Mouse (Mus musculus) splenic B cell, adult 2 months (primary cell): ENCODE measurements around the gene Alg2.

ENCODE experiments used
- DNase-seq: peaks from one replicate; pipeline ENCODE4 v3.0.0-alpha.2; 2011; ENCODE audit warnings: low read depth, low spot score
- H3K27me3 ChIP-seq: 2 replicates; pipeline ENCODE4 v1.6.1; 2012; ENCODE audit warnings: mild to moderate bottlenecking, low read length, moderate library complexity, mixed read lengths; ENCODE audit not compliant: control insufficient read depth, poor library complexity, insufficient read depth, severe bottlenecking
- H3K36me3 ChIP-seq: 2 replicates; pipeline ENCODE4 v1.6.1; 2012; ENCODE audit warnings: mild to moderate bottlenecking, low read length, moderate library complexity, mixed read lengths; ENCODE audit not compliant: control insufficient read depth, poor library complexity, insufficient read depth, severe bottlenecking

The Alg2 gene

DNA sequence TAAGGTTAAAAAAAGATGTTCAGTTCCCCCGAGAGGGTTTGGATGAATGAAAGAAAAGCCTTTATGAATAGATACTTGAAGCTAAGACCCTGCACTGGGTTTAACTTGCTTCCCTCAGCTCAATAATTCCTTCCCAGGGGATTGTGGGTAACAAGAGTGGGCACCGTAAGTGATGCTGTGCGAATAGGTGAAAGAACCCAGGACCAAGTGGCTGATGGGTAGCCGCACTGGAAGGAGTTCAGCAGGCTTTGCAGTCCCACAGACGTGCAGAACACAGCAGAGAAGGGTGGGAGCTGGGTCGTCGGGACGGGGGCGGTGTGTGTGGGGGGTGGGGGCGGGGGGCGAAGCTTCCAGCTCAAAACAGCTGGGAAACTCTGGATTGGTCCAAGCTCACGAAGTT is 39.0 kb downstream of the Alg2 start:
- DNase-seq, result no peak
- Histone ChIP-seq H3K27me3 (no peaks in the 10 kb centered on the region), H3K36me3 (no peaks in the 10 kb centered on the region)

DNA sequence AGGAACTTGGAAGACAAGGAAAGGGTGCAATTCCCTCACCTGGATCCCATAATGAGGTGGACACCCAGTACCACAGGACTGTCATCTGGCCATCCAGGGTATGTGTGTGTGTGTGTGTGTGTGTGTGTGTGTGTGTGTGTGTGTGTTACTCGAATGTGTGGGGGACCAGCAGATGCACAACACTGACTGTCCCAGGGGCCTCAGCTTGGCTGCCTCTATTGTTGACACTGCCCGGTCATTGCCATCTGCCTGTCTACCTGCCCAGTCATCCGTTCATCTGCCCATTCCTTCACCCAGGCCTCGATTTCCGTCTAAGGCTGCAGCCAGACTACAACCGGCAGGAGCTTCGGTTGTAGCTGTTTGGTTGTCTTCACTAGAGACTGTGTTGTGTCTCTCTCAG is 41.4 kb downstream of the Alg2 start:
- H3K36me3 ChIP-seq, result no peaks in the 10 kb centered on the region
- no peak for DNase-seq

GRCm38 (mm10) chr4:47431081-47431480 is 43.1 kb downstream of the Alg2 start:
- no peaks in the 10 kb centered on the region for H3K36me3 ChIP-seq
- DNase-seq, result no peak
- H3K27me3 ChIP-seq, result no peaks in the 10 kb centered on the region

More for the DNA sequence above, 41.4 kb downstream of the Alg2 start:
- no peaks in the 10 kb centered on the region for H3K27me3 ChIP-seq

GRCm38 (mm10) chr4:47430557-47430956 is 43.6 kb downstream of the Alg2 start:
- Histone ChIP-seq H3K36me3 (no peaks in the 10 kb centered on the region), H3K27me3 (no peaks in the 10 kb centered on the region)
- no peak for DNase-seq

DNA sequence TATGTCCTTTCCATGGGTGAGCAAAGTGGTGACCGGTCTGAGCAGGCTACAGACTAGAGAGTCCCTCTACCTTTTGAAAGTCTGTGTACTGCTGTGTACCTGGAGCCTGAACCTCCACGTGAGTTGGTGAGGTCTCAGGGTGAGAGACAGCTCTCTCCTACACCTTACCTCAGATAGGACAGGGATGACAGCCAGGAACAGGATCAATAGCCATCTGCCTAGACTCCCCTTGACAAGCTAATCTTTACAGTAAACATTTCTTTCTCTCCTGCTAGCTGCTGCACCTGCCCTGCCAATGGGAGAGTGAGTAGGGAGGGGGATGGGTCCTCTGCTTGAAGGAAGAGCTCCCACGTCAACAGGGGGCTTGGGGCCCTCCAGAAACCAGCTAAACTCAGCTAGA is 46.5 kb downstream of the Alg2 start:
- DNase-seq, result no peak
- H3K36me3 ChIP-seq, result no peaks in the 10 kb centered on the region
- H3K27me3 ChIP-seq, result no peaks in the 10 kb centered on the region

- Histone ChIP-seq H3K27me3 (no peaks in the 10 kb centered on the region), H3K36me3 (no peaks in the 10 kb centered on the region)
- DNase-seq, result peak; percentile 19
These were observed 48.8 kb downstream of the Alg2 start for GRCm38 (mm10) chr4:47425247-47425830.

DNA sequence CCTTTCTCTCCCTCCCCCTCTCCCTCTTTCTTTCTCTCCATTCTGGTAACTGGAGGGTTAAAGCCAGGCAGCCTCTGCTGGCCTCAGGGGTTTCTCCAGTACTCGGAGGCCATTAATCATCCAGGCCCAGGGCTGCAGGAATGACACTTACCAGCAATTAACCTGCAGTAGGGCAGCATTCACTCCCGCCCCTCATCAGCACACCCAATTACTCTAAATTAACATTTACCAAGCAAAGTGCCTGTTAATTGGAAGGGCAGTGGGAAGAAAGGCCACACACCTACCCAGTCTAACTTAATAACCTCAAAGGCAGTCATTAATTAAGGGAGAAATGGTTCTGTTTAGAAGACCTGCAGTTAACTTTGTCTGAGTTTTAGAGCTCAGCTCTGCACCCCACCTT is 49.8 kb downstream of the Alg2 start:
- Histone ChIP-seq H3K27me3 (no peaks in the 10 kb centered on the region), H3K36me3 (no peaks in the 10 kb centered on the region)
- no peak for DNase-seq

GRCm38 (mm10) chr4:47422946-47423345 is 51.2 kb downstream of the Alg2 start:
- no peaks in the 10 kb centered on the region for H3K36me3 ChIP-seq
- no peak for DNase-seq

DNA sequence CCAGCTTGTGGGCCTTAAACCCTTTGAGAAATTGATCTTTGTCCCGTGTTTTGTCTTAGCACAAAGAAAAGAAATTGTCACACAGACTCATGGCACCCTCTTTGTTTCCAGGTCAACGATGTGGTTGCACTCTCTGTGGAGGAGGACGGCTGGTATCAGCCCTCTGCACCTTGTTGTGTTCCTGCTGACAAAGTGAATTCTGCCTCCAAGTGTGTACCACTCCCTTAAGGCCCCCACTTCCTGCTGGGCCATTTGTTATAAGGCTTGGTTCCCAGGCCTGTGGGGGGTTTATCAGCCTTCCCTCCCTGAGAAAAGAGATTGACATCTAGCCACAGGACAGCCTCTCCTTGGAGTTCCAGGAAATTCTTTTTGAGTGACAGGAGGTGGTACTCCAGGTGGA is 51.9 kb downstream of the Alg2 start:
- DNase-seq, result no peak

More at GRCm38 (mm10) chr4:47422946-47423345, 51.2 kb downstream of the Alg2 start:
- H3K27me3 ChIP-seq, result no peaks in the 10 kb centered on the region

DNA sequence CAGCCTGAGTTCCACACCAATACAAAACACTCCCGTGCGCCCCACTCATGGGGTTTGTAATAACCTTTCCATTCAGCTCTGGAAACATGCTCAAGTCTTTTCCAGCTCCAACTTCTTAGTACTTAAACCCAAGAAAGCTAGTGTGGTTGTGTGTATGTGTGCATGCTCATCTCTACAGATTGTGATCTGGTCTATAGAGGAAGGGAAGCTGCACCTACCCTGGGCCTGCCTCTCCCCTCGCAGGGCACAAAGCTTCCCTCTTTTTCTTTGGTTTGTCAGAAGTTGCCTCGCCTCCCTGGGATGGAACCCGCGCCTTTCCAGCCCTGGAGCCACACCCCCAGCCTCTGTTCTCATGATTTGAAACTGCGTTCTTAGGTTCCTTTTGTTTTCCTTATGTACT is 53.9 kb downstream of the Alg2 start:
- DNase-seq, result no peak
- no peaks in the 10 kb centered on the region for H3K36me3 ChIP-seq
- no peaks in the 10 kb centered on the region for H3K27me3 ChIP-seq

More for the DNA sequence above, 51.9 kb downstream of the Alg2 start:
- Histone ChIP-seq H3K27me3 (no peaks in the 10 kb centered on the region), H3K36me3 (no peaks in the 10 kb centered on the region)

DNA sequence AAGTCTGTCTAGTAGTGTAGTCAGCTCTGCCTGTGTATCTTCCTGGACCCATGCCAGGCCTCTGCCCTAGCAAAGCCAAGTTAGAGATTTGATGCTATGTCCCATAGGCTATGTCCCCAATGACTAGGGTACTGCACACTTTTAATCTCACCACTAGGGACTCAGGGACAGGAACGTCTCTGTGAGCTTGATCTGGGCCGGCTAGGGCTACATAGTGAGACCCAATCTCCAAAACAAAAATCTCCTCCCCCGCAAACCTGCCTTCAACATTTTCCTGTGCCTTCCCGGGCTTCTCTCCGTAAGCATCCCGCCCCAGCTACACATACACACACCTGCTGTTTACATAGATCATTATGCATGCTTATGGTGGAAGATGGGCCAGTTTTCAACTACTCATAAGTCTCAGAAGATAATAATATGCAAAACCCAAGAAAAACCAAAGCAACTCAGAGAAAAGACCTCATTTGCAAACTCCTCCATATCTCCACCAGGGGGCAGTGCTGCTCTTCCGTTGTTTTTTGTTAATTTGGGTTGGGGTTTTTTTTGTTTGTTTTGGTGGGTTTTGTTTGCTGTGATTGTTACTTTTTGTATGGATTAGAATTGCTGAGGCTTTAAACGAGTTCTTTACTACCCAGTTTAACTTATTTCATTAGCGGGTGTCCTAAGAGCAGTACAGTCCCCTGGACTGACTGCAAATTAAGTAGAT is 54.7 kb downstream of the Alg2 start:
- DNase-seq, result peak; percentile 53
- Histone ChIP-seq H3K27me3 (no peaks in the 10 kb centered on the region), H3K36me3 (no peaks in the 10 kb centered on the region)

- DNase-seq, result no peak
- no peaks in the 10 kb centered on the region for H3K27me3 ChIP-seq
These were observed 56.3 kb downstream of the Alg2 start for GRCm38 (mm10) chr4:47417871-47418270.

More at GRCm38 (mm10) chr4:47417871-47418270, 56.3 kb downstream of the Alg2 start:
- no peaks in the 10 kb centered on the region for H3K36me3 ChIP-seq
